Mouse (Mus musculus) lung, postnatal 25 days (tissue): ENCODE results near the gene Kcnk3.

Source experiments
- DNase-seq: peaks from one replicate; pipeline ENCODE4 v3.0.0; 2022; ENCODE audit warnings: low spot score

Kcnk3 gene

GRCm38 (mm10) chr5:30670091-30670490, 82.1 kb downstream of the Kcnk3 start:
- no peak for DNase-seq

- no peak for DNase-seq
Measured at GRCm38 (mm10) chr5:30674001-30674400, 86.0 kb downstream of the Kcnk3 start.
